Mouse (Mus musculus) small intestine, adult 2 months (tissue): ENCODE data around the gene Wdfy1.

ENCODE experiments used
- CTCF ChIP-seq: fragments of 200-500 bp; IDR thresholded peaks from 2 replicates; pipeline ENCODE4 v1.5.1; 2012; ENCODE audit warnings: low read depth, mild to moderate bottlenecking, control low read depth, inconsistent platforms, low read length, moderate library complexity, mixed read lengths; ENCODE audit not compliant: insufficient replicate concordance, insufficient read length; ENCODE audit errors: extremely low read depth
- POLR2A ChIP-seq: fragments of 200-500 bp; IDR thresholded peaks from 2 replicates; pipeline ENCODE4 v1.6.1; 2012; ENCODE audit warnings: low read depth, mild to moderate bottlenecking, control low read depth, inconsistent platforms, low read length, moderate library complexity

DNA sequence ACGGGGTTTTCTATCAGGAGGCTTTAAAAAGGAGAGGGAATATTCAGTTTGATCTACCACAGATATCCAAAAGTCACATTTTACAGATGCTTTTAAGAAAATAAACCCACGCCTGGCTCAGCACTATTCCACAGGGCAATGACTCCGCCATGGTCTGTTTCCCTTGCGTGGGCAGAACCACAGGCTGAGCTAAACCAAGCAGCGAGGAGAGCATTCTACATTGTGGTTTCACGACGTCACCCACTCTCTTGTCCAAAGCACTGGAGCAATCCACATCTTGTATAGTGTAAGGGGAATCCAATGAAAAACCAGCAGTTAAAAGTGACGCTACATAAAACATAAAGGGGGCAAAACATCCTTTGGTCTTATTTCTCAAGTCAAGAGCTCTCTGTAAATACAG, 72.4 kb downstream of the Wdfy1 start:
- TF ChIP-seq CTCF (no peak), POLR2A (no peak)
